Mouse (Mus musculus) myocyte (in vitro differentiated cells): Measurements from ENCODE around the gene F2rl3.

Experiments used
- E2F4 ChIP-seq: IDR thresholded peaks from one replicate; pipeline ENCODE4 v1.6.1; 2011; ENCODE audit warnings: mild to moderate bottlenecking, control low read depth, moderate library complexity; ENCODE audit not compliant: insufficient read depth
- POLR2A ChIP-seq: IDR thresholded peaks from one replicate; pipeline ENCODE4 v1.6.1; 2011; ENCODE audit warnings: low read depth, mild to moderate bottlenecking, control low read depth, moderate library complexity; ENCODE audit not compliant: insufficient read length
- TCF3 ChIP-seq: IDR thresholded peaks from one replicate; pipeline ENCODE4 v1.6.1; 2011; ENCODE audit warnings: low read depth, control low read depth; ENCODE audit not compliant: insufficient read length

DNA sequence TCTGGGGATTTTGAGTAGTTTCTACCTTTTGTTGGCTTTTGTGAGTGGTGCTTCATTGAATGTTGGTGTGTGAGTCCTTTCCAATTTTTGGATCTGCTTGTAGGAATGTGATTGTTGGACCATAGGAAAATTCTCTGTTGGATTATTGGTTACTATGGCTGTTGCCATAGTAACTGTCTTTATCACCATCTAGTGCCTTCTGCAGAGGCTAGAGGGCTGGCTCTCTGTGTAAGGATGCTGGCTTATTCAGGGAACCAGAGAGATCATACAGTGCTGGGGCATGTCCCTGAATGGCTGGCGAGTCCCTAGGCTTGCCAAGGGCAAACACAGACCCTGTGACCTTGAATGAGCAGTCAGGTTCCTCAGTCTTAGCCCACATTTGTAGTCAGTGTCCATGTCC is 33.0 kb upstream of the F2rl3 start:
- no peak for TF ChIP-seq TCF3
- no peak for TF ChIP-seq POLR2A
- no peak for TF ChIP-seq E2F4
